Mouse (Mus musculus) forebrain, embryonic 15.5 days (tissue): ENCODE data around the gene Scp2d1. TPM values are rescaled to one million over a fixed set of nuclear protein-coding genes. Genes with fewer than 3 reads are reported as not detected.

ENCODE experiments used
- ATAC-seq: fragments of 200-750 bp; cut with Nextera tagmentation; replicated peaks from 2 replicates; pipeline ENCODE4 v1.8.0; 2017; ENCODE audit warnings: mild to moderate bottlenecking, moderate TSS enrichment, moderate library complexity
- H3K27ac ChIP-seq: fragments of 300-500 bp; sonication (generic); replicated peaks from 2 replicates; pipeline ENCODE4 v1.5.1; 2015; ENCODE audit warnings: mild to moderate bottlenecking, inconsistent platforms
- H3K27me3 ChIP-seq: fragments of 300-500 bp; sonication (generic); 2 replicates; pipeline ENCODE4 v1.6.1; 2015; ENCODE audit warnings: inconsistent platforms
- H3K36me3 ChIP-seq: fragments of 300-500 bp; sonication (generic); 2 replicates; pipeline ENCODE4 v1.6.1; 2015; ENCODE audit warnings: mild to moderate bottlenecking, inconsistent platforms
- H3K4me1 ChIP-seq: fragments of 300-500 bp; sonication (generic); 2 replicates; pipeline ENCODE4 v1.6.1; 2015; ENCODE audit warnings: inconsistent platforms
- H3K4me2 ChIP-seq: fragments of 300-500 bp; sonication (generic); replicated peaks from 2 replicates; pipeline ENCODE4 v1.6.1; 2015; ENCODE audit warnings: mild to moderate bottlenecking, inconsistent platforms
- H3K4me3 ChIP-seq: fragments of 300-500 bp; sonication (generic); 2 replicates; pipeline ENCODE4 v1.5.1; 2015; ENCODE audit warnings: mild to moderate bottlenecking, inconsistent platforms
- H3K9ac ChIP-seq: fragments of 300-500 bp; sonication (generic); replicated peaks from 2 replicates; pipeline ENCODE4 v1.6.1; 2015; ENCODE audit warnings: mild to moderate bottlenecking, inconsistent platforms
- H3K9me3 ChIP-seq: fragments of 300-500 bp; sonication (generic); 2 replicates; pipeline ENCODE4 v1.6.1; 2016; ENCODE audit warnings: inconsistent platforms
- WGBS: fragments of 180-500 bp; shearing (Covaris S2); methylation state at CpG from one replicate; pipeline ENCODE4 v1.1.7; 2015; ENCODE audit warnings: mixed read lengths; 5-methylcytosine and 5-hydroxymethylcytosine counted together
- polyA plus RNA-seq: library from polyadenylated mRNA; unstranded; fragments of >200 nt; fragmentation: Nextera tagmentation; extraction: Ambion mirVana; gene quantifications from 2 replicates; pipeline ENCODE4 v1.2.1, GENCODE M21; 2015

The Scp2d1 gene
- polyA plus RNA-seq, 1 experiment from 2014 or later: not detected

DNA sequence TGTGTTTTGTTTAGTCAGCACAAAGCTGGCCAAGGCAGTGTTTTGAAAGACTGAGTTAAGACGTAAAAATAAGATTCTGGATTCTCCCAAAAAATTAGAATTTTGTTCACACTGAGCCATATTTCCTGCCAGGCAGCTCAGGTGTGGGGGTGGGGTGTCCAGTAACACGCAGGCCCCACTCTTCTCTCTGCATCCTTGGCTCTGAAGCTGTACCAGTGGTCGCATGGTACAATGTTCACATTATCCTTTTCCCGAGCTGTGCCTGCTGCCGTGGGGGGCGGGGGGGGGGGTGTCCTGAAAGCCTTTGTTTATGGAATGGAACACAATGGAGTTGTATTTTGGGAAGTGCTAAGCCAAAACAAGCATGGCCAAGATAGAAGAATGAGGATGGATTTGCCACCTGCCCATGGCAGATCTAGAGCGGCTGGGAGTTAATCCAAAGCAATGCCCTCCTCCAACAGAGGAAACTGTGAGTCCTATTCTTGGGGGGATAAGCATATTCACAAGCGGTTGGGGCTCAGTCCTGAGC, 5.1 kb downstream of the Scp2d1 start:
- Histone ChIP-seq H3K4me1 (no peaks in the 10 kb centered on the region), H3K4me2 (no peak overlapping the region), H3K4me3 (no peak overlapping the region), H3K9ac (no peak overlapping the region), H3K36me3 (no peaks in the 10 kb centered on the region), H3K27ac (no peak overlapping the region), H3K27me3 (no peaks in the 10 kb centered on the region), H3K9me3 (no peaks in the 10 kb centered on the region)
- no peak for ATAC-seq
- WGBS: 69% methylated on average over 8 of the region's 8 CpGs

DNA sequence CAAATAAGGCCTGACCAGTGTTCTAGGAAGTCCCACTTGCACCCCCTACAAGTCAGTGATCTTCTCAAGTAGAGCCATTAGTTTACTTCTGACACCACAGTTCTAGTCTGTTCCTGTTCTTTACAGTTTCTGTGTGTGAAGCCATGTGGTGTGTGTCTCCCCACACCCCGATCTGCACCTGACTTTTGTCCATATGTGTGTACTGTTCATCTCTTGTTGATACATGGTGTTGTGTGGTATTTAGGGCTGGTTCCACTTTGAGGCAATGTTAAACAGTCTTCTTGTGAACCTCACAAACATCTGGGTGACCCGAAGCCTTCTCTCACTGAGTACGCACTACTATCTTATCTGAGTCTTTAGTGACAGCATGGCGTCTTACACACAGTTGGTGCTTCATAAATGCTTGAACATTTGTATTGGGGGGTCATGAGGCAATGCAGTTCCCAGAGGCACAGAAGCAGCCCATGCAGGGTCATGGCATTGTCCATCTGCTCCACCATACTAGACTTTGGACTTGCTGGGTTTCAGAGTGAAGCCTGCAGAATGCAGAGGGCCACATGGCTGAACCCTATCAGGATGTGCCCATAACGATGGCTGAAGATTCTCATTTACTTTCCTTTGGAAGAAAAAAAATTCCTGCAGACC, 13.3 kb downstream of the Scp2d1 start:
- Histone ChIP-seq H3K4me1 (no peaks in the 10 kb centered on the region), H3K4me3 (no peak overlapping the region), H3K9me3 (no peaks in the 10 kb centered on the region), H3K4me2 (no peak overlapping the region), H3K9ac (no peak overlapping the region), H3K27ac (no peak overlapping the region), H3K27me3 (no peaks in the 10 kb centered on the region), H3K36me3 (no peaks in the 10 kb centered on the region)
- 92% methylated on average over 5 of the region's 5 CpGs for WGBS
- ATAC-seq: no peak

DNA sequence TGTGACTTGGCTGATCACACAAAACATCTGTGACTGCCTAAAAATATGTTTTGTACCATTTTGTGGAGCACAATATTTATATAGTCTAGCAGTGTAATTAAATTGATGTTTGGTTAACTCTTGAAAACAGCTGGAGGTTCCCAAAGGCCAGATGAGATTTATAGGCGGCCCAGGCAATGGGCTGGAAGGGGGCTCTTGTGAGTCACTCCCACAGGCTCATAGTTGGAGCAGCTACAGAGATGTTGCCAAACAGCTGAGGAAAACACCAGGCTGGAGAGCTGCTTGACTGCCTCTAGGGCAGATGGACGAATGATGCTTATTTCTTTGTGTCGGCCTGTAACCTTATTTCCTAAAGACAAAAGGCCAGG, 13.8 kb downstream of the Scp2d1 start:
- Histone ChIP-seq H3K9me3 (no peaks in the 10 kb centered on the region), H3K36me3 (no peaks in the 10 kb centered on the region), H3K27ac (no peak overlapping the region), H3K4me3 (no peak overlapping the region), H3K9ac (no peak overlapping the region), H3K4me2 (no peak overlapping the region), H3K27me3 (no peaks in the 10 kb centered on the region), H3K4me1 (no peaks in the 10 kb centered on the region)
- 73% methylated on average over 3 of the region's 3 CpGs for WGBS
- no peak for ATAC-seq

DNA sequence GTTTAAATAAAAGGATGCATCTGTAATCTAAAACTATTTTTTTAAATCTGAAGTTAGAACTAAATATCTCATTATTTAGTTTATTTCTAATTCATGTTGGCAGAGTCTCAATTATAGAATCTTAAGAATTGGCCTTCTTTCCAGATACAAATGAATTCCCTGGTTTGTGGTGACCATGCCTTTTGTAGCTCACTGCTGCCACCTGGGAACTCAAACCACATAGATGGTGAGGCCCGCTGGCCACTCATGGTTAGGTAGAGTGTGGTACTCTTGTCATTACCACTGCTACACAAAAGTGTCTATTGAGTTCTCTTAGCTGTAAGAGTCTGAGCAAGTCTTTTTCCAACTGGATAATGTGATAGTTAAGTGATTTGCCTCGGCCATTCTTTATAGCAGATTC, 45.4 kb downstream of the Scp2d1 start:
- 78% methylated on average over 2 of the region's 2 CpGs for WGBS
- no peaks in the 10 kb centered on the region for H3K4me1 ChIP-seq
- ATAC-seq: no peak
- no peak overlapping the region for H3K4me2 ChIP-seq
- no peak overlapping the region for H3K27ac ChIP-seq
- H3K27me3 ChIP-seq: no peaks in the 10 kb centered on the region
- no peaks in the 10 kb centered on the region for H3K9me3 ChIP-seq
- H3K4me3 ChIP-seq: no peak overlapping the region
- no peaks in the 10 kb centered on the region for H3K36me3 ChIP-seq
- no peak overlapping the region for H3K9ac ChIP-seq

Other genes with a start within 250 kb of the Scp2d1 start
- 53.5 and 56.9 TPM in 2 replicates for gene Smim26, start 229.6 kb upstream of the Scp2d1 start, polyA plus RNA-seq
- gene Dtd1, start 223.8 kb upstream of the Scp2d1 start, polyA plus RNA-seq: 63.4 and 67.8 TPM in 2 replicates